Mouse (Mus musculus) heart, adult 2 months (tissue): ENCODE results near the gene Gcc2.
"Not testable (repeated sequence)": the region's sequence is repeated elsewhere in the genome, so short reads cannot be mapped to it uniquely, and the experiment has no call there.

Experiments used
- CTCF ChIP-seq: fragments of 200-600 bp; IDR thresholded peaks from 2 replicates; pipeline ENCODE4 v1.8.1; 2022; ENCODE audit warnings: antibody characterized with exemption, mild to moderate bottlenecking, moderate library complexity
- EP300 ChIP-seq: fragments of 200-500 bp; IDR thresholded peaks from 2 replicates; pipeline ENCODE4 v1.6.1; 2011; ENCODE audit warnings: low read depth, low read length, control low read depth; ENCODE audit not compliant: insufficient read depth

DNA sequence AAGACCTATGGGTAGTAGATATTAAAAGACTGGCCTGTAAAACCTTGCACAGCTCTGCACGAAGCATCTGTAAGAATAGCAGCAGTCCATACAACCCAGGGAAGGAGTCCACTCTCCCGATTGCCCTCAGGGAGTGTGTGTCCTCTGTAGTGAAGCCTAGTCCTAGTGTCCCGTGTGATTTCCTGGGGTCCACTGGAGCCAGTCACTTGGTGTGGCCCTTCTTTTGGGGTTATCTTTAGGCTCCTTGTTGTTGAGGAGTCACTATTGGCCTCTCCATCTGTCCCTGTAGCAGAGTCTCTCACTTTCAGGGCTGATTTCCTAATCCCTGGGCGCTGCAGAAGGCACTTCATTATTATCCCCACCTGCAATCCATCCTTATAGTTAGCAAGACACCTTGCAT, 20.3 kb upstream of the Gcc2 start:
- not testable (repeated sequence) for TF ChIP-seq CTCF, EP300
